Mouse (Mus musculus): ENCODE data around the gene Idi2. TPM values are rescaled to one million over a fixed set of nuclear protein-coding genes. Genes with fewer than 3 reads are reported as not detected.
"Not testable (repeated sequence)": the region's sequence is repeated elsewhere in the genome, so short reads cannot be mapped to it uniquely, and the experiment has no call there.

The Idi2 gene
- 0.15 TPM in 1 of 2 replicates, not detected in the other for polyA plus RNA-seq (2014; fragmentation: Nextera tagmentation; extraction: Ambion mirVana)

DNA sequence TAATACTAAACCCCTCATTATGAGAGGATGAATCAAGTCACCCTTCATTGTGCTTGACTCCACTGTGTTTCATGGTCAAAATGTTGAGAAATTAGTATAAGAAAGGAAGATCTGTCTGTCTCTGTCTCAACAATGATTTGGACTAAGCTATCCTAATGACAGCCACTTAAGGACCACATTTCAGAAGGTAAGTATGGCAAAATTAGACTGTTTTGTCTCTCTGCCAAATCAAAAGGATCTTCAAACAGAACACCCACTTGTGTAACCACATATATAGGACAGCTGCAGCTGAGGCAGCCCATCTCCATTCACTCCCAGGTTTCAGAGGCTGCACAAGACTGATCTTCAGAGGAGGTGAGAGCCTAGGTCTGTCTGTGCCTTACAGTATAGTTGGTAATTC is at the start of gene Idi2:
Gene Idi2, plus strand, starts transcription at position 301 of the 400 bp plus-strand sequence.
- not testable (repeated sequence) for H3K4me2 ChIP-seq (ENCODE audit: low read depth, low read length); H3K4me3 ChIP-seq (ENCODE audit: low read depth, low read length); H3K27me3 ChIP-seq (ENCODE audit: control insufficient read depth, insufficient read depth, low read length); ATAC-seq (ENCODE audit: low read depth); H3K27ac ChIP-seq (ENCODE audit: low read depth, low read length); H3K9me3 ChIP-seq (ENCODE audit: control insufficient read depth, low read length); H3K9ac ChIP-seq (replicated peaks; ENCODE audit: low read depth, low read length); H3K36me3 ChIP-seq (ENCODE audit: control insufficient read depth, insufficient read depth, low read length); H3K4me1 ChIP-seq (ENCODE audit: control insufficient read depth, insufficient read depth, low read length)

GRCm38 (mm10) chr13:8905986-8906385 is 46.7 kb upstream of the Idi2 start:
- WGBS: 90% methylated on average over 2 of the region's 2 CpGs
- H3K36me3 ChIP-seq (ENCODE audit: control insufficient read depth, insufficient read depth, low read length); H3K9me3 ChIP-seq (ENCODE audit: control insufficient read depth, low read length); H3K4me3 ChIP-seq (ENCODE audit: low read depth, low read length); H3K4me2 ChIP-seq (ENCODE audit: low read depth, low read length); H3K9ac ChIP-seq (replicated peaks; ENCODE audit: low read depth, low read length); H3K4me1 ChIP-seq (ENCODE audit: control insufficient read depth, insufficient read depth, low read length); H3K27me3 ChIP-seq (ENCODE audit: control insufficient read depth, insufficient read depth, low read length); ATAC-seq (ENCODE audit: low read depth); H3K27ac ChIP-seq (ENCODE audit: low read depth, low read length): not testable (repeated sequence)

- not testable (repeated sequence) for H3K4me1 ChIP-seq (ENCODE audit: control insufficient read depth, insufficient read depth, low read length); H3K4me2 ChIP-seq (ENCODE audit: low read depth, low read length); H3K9ac ChIP-seq (replicated peaks; ENCODE audit: low read depth, low read length); H3K9me3 ChIP-seq (ENCODE audit: control insufficient read depth, low read length); ATAC-seq (ENCODE audit: low read depth); H3K27me3 ChIP-seq (ENCODE audit: control insufficient read depth, insufficient read depth, low read length); H3K36me3 ChIP-seq (ENCODE audit: control insufficient read depth, insufficient read depth, low read length); H3K27ac ChIP-seq (ENCODE audit: low read depth, low read length); H3K4me3 ChIP-seq (ENCODE audit: low read depth, low read length)
- WGBS: 94% methylated on average over 8 of the region's 8 CpGs
Observed at GRCm38 (mm10) chr13:8913890-8914289, 38.8 kb upstream of the Idi2 start.

- Histone ChIP-seq H3K4me3 (ENCODE audit: low read depth, low read length) (no peak overlapping the region), H3K27ac (ENCODE audit: low read depth, low read length) (no peak overlapping the region), H3K36me3 (ENCODE audit: control insufficient read depth, insufficient read depth, low read length) (no peaks in the 10 kb centered on the region), H3K9ac (replicated peaks; ENCODE audit: low read depth, low read length) (no peak overlapping the region), H3K9me3 (ENCODE audit: control insufficient read depth, low read length) (no peaks in the 10 kb centered on the region), H3K4me2 (ENCODE audit: low read depth, low read length) (no peak overlapping the region), H3K27me3 (ENCODE audit: control insufficient read depth, insufficient read depth, low read length) (no peaks in the 10 kb centered on the region), H3K4me1 (ENCODE audit: control insufficient read depth, insufficient read depth, low read length) (no peaks in the 10 kb centered on the region)
- ATAC-seq (ENCODE audit: low read depth): no peak
- 64% methylated on average over 2 of the region's 2 CpGs for WGBS
Observed at GRCm38 (mm10) chr13:8933499-8933898, 19.2 kb upstream of the Idi2 start.

- H3K36me3 ChIP-seq (ENCODE audit: control insufficient read depth, insufficient read depth, low read length); H3K9ac ChIP-seq (replicated peaks; ENCODE audit: low read depth, low read length); H3K4me3 ChIP-seq (ENCODE audit: low read depth, low read length); ATAC-seq (ENCODE audit: low read depth); H3K9me3 ChIP-seq (ENCODE audit: control insufficient read depth, low read length); H3K4me1 ChIP-seq (ENCODE audit: control insufficient read depth, insufficient read depth, low read length); H3K27ac ChIP-seq (ENCODE audit: low read depth, low read length); H3K27me3 ChIP-seq (ENCODE audit: control insufficient read depth, insufficient read depth, low read length); H3K4me2 ChIP-seq (ENCODE audit: low read depth, low read length): not testable (repeated sequence)
- 79% methylated on average over 6 of the region's 6 CpGs for WGBS
Observed at GRCm38 (mm10) chr13:8937611-8938140, 15.0 kb upstream of the Idi2 start.

DNA sequence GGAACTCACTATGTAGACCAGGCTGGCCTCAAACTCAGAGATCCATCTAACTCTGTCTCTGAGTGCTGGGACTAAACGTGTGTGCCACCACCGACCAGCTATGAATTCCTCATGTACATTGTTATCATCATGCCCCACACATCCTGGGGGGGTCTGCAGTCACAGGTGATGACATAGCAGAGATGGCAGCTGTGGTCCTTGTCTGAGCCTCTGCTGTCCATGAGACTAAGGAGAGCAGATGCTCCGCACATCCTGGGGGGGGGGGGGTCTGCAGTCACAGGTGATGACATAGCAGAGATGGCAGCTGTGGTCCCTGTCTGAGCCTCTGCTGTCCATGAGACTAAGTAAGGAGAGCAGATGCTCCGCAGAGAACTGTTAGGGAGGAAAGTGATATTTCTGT is 11.6 kb upstream of the Idi2 start:
- H3K36me3 ChIP-seq (ENCODE audit: control insufficient read depth, insufficient read depth, low read length); H3K4me2 ChIP-seq (ENCODE audit: low read depth, low read length); H3K9me3 ChIP-seq (ENCODE audit: control insufficient read depth, low read length); H3K27ac ChIP-seq (ENCODE audit: low read depth, low read length); H3K27me3 ChIP-seq (ENCODE audit: control insufficient read depth, insufficient read depth, low read length); H3K9ac ChIP-seq (replicated peaks; ENCODE audit: low read depth, low read length); H3K4me1 ChIP-seq (ENCODE audit: control insufficient read depth, insufficient read depth, low read length); H3K4me3 ChIP-seq (ENCODE audit: low read depth, low read length); ATAC-seq (ENCODE audit: low read depth): not testable (repeated sequence)
- WGBS: 90% methylated on average over 4 of the region's 4 CpGs

GRCm38 (mm10) chr13:8941701-8942100 is 11.0 kb upstream of the Idi2 start:
- H3K4me1 ChIP-seq (ENCODE audit: control insufficient read depth, insufficient read depth, low read length); H3K4me2 ChIP-seq (ENCODE audit: low read depth, low read length); H3K4me3 ChIP-seq (ENCODE audit: low read depth, low read length); H3K36me3 ChIP-seq (ENCODE audit: control insufficient read depth, insufficient read depth, low read length); H3K27me3 ChIP-seq (ENCODE audit: control insufficient read depth, insufficient read depth, low read length); H3K9me3 ChIP-seq (ENCODE audit: control insufficient read depth, low read length); H3K27ac ChIP-seq (ENCODE audit: low read depth, low read length); ATAC-seq (ENCODE audit: low read depth); H3K9ac ChIP-seq (replicated peaks; ENCODE audit: low read depth, low read length): not testable (repeated sequence)
- no CpG with 5 or more reads among the region's 5 CpGs for WGBS

GRCm38 (mm10) chr13:8943828-8944227 is 8.8 kb upstream of the Idi2 start:
- WGBS: no CpG with 5 or more reads among the region's 5 CpGs
- H3K36me3 ChIP-seq (ENCODE audit: control insufficient read depth, insufficient read depth, low read length); H3K4me1 ChIP-seq (ENCODE audit: control insufficient read depth, insufficient read depth, low read length); H3K9ac ChIP-seq (replicated peaks; ENCODE audit: low read depth, low read length); H3K4me3 ChIP-seq (ENCODE audit: low read depth, low read length); H3K27me3 ChIP-seq (ENCODE audit: control insufficient read depth, insufficient read depth, low read length); ATAC-seq (ENCODE audit: low read depth); H3K4me2 ChIP-seq (ENCODE audit: low read depth, low read length); H3K27ac ChIP-seq (ENCODE audit: low read depth, low read length); H3K9me3 ChIP-seq (ENCODE audit: control insufficient read depth, low read length): not testable (repeated sequence)

GRCm38 (mm10) chr13:8948131-8948530 is 4.5 kb upstream of the Idi2 start, which contains the start of gene Gm9745:
Gm9745 (minus strand) TSS chr13:8948231.
- not testable (repeated sequence) for ATAC-seq (ENCODE audit: low read depth); H3K4me2 ChIP-seq (ENCODE audit: low read depth, low read length); H3K4me3 ChIP-seq (ENCODE audit: low read depth, low read length); H3K36me3 ChIP-seq (ENCODE audit: control insufficient read depth, insufficient read depth, low read length); H3K9me3 ChIP-seq (ENCODE audit: control insufficient read depth, low read length); H3K4me1 ChIP-seq (ENCODE audit: control insufficient read depth, insufficient read depth, low read length); H3K27ac ChIP-seq (ENCODE audit: low read depth, low read length); H3K27me3 ChIP-seq (ENCODE audit: control insufficient read depth, insufficient read depth, low read length); H3K9ac ChIP-seq (replicated peaks; ENCODE audit: low read depth, low read length)

DNA sequence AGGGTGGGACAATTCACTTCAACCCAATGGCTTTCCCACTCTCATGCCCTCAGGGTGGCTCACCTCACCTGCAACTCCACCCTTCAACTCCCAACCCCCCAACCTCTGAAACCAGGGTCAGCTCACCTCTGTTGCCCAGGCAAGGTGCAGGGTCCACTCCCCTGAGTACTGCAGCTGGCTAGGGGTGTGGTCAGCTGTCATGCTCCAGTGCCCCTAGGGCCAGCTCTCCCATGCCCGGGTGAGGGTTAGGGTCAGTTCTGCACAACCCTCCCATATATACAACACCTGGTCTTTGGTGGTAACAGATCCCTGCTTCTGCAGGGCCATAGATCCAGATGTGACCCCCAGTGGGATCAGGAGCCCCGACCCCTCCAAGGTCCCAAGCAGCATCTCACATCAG is 2.5 kb downstream of the Idi2 start:
- H3K4me3 ChIP-seq (ENCODE audit: low read depth, low read length); H3K4me1 ChIP-seq (ENCODE audit: control insufficient read depth, insufficient read depth, low read length); H3K27me3 ChIP-seq (ENCODE audit: control insufficient read depth, insufficient read depth, low read length); H3K27ac ChIP-seq (ENCODE audit: low read depth, low read length); H3K36me3 ChIP-seq (ENCODE audit: control insufficient read depth, insufficient read depth, low read length); ATAC-seq (ENCODE audit: low read depth); H3K4me2 ChIP-seq (ENCODE audit: low read depth, low read length); H3K9ac ChIP-seq (replicated peaks; ENCODE audit: low read depth, low read length); H3K9me3 ChIP-seq (ENCODE audit: control insufficient read depth, low read length): not testable (repeated sequence)
- 88% methylated on average over 2 of the region's 2 CpGs for WGBS
